Mouse (Mus musculus) heart, adult 2 months (tissue): ENCODE measurements around the gene Aym1.

Experiments used
- CTCF ChIP-seq: fragments of 200-600 bp; IDR thresholded peaks from 2 replicates; pipeline ENCODE4 v1.8.1; 2022; ENCODE audit warnings: antibody characterized with exemption, mild to moderate bottlenecking, moderate library complexity
- POLR2A ChIP-seq: fragments of 200-500 bp; IDR thresholded peaks from 2 replicates; pipeline ENCODE4 v1.6.1; 2011; ENCODE audit warnings: mild to moderate bottlenecking, low read depth, low read length, control low read depth; ENCODE audit not compliant: insufficient read depth

GRCm38 (mm10) chr5:113347593-113347992, 9.5 kb upstream of the Aym1 start:
- TF ChIP-seq CTCF = no peak
- no peak for TF ChIP-seq POLR2A
